Mouse (Mus musculus) ovary, postnatal 14 days (tissue): ENCODE results near the gene Tmem232.
A peak's percentile ranks its signal among the peaks of the same experiment; 100 is the strongest.
"Not testable (repeated sequence)": the region's sequence is repeated elsewhere in the genome, so short reads cannot be mapped to it uniquely, and the experiment has no call there.

Experiments
- DNase-seq: peaks from one replicate; pipeline ENCODE4 v3.0.0; 2022; ENCODE audit warnings: low spot score

Gene Tmem232

DNA sequence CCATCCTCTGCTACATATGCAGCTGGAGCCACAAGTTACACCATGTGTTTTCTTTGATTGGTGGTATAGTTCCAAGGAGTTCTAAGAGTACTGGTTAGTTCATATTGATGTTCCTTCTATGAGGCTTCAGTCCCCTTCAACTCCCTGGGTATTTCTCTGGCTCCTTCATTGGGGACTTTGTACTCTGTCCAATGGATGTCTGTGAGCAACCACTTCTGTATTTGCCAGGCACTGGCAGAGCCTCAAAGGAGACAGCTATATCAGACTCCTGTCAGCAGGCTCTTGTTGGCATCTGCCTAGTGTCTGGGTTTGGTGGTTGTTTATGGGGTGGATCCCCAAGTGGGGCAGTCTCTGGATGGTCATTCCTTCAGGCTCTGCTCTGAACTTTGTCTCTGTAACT lies 8.2 kb downstream of the Tmem232 start:
- DNase-seq, result not testable (repeated sequence)

DNA sequence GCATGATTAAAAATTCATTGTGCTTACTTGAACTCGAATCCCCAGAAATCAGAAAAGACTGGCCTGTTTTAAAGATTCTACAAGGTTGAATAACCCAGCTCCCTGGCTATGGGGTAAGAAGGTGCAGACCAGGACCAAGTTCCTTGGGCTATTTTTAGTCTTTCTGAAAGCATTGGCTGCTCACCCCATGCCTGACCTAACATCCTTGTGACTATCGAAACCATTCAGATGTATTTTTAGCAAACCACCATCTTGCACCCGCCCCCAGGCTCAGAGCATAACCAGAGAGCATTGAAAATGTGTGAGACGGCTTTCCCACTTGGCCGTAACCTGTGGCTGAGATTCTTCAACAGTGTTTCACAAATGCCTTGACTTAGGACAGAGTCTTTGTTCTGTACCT lies 13.1 kb downstream of the Tmem232 start:
- no peak for DNase-seq

DNA sequence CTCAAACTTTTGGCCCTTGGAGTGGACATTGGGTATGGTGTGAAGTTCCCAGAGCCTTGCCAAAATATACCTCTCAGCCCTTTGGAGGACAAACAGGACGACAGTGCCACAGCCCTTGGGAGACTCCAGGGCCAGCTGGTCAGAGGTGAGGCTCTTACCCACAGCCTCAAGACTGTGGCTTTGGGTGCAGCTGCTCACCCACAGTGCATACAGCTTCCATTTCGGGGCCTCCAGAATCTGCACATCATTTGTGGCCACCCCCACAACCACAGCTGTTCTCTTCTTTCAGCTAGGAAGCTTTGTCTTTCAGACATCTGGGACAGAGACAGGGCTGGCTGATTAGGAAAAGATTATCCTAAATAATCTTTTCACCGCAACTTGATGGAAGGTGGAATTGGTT lies 27.1 kb downstream of the Tmem232 start:
- no peak for DNase-seq

DNA sequence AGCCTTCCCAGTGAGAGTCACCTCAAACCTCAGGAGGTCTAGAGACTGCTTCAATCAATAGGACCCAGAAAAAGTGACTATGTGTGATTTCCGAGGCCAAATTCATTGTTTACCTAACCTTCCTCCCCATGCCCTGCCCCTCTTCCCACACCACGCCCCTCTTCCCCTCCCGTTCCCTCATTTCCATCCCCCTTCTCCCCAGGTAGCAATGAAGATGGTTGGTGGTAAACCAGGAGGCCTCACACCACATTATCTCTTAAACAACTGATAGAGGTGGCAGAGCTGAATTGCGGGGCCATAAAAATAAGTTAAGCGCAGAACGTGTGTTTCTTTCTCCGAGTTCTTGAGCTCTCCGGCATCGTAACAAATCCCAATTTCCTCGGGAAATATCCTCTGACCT lies 55.9 kb downstream of the Tmem232 start:
- DNase-seq, result no peak

DNA sequence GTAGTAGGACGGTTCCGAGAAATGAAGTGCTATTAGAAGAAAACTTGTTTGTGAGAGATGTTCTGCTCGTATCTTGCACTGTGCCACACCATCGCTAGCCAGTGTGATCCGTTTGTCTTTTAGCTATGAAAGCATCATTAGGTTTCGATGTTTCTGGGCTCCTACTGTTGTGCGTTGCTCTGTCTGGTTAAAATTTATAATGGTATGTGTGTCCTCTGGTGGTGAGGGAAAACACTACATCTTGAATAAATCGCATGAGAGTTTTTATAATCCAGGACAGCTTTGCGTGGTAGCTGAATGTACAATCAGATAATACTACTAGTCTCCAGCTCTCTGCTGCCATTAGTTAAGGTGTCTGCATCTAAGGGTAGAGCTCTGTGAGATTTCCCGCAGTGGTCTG lies 63.8 kb downstream of the Tmem232 start:
- DNase-seq, result no peak

DNA sequence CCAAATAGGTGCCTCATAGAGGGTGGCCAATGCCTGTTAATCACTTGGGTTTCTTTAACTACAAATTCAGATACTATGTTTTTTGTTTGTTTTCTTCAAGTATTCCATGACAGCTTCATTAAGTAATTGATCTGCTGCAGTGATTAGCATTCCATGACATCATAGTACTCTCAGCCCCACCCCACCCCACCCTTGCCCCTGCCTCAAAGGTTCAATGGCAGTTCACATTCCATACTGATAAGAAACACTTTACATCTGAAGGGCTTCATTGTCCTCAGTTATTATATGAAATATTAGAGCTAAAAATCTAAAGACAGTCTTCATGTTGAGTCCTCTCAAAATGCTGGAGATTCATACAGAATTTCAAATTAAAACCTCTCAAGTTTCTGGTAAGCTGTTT lies 89.8 kb downstream of the Tmem232 start:
- DNase-seq, result no peak

DNA sequence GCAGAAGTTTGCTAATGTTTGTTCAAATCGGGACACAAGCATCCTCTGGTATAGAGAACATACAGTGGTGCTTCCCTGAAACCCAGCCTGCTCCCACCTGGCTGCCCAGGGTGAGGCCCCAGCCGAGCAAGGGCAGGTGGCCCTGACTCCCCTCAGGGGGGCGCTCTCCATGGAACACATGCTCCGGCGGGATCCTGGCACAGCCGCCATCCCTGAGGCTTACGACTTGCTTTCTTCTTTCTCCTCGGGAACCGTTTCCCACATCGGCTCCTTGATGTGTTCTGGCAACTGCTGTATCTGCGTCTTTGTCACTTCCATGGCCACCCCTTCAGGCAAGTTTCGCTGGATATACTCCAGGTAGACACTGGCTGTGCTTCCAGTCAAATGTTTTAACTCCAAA lies 102.7 kb downstream of the Tmem232 start:
- DNase-seq, result not testable (repeated sequence)

DNA sequence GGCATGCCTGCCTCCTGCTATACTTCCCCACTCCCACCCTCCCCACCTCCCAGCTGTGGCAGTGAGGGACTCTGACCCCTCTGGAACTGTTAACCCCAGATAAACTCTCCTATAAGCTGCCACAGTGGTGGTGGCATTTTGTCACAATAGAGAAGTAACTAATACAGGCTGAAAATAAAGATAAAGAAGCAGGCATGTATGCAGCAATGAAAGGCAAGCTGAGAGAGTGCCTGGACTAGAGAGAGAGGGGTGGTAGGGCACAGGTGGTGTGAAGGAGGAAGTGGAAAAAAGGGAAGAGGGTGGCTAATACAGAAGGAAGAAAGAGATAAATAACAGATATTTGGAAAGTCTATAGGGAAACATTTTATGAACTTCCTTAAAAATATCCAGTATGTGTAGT lies 121.5 kb downstream of the Tmem232 start:
- no peak for DNase-seq

DNA sequence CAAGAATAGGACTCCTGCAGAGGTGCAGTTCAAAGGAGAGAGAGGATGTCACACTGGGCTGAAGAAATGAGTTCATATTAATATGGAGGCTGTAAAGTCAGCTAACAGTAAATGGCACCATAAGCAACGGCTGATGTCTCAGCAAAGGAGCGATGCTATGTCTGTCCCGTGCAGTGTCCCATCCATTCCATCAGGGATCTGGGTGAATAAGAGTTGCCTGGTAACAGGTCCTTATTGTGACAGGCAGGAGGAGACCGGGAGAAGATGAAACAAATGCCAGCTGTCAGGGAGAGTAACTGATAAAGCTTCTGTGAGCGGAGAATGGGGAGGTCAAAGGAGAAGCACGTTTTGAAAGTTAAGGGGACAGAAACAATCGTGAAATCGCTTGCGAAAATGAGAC lies 135.3 kb downstream of the Tmem232 start:
- no peak for DNase-seq

DNA sequence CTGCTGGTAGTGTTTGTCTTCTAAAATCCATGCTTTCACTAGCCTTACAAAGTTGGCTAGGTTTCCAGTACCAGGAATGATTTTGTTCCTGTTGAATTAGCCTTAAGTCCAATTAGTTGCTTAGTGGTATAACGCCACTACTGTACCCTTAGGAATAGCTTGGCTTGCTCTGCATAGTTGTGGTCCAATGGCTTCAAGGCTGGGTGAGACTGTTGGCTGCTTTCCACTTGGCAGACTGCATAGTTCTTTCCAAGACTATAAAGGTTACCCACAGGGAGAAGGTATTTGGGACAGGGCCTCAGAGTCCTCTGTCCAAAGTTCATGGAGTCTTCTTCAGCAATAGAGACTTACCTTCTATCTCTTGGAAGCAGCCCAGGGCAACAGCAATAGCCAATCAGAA lies 139.7 kb downstream of the Tmem232 start:
- DNase-seq, result no peak

DNA sequence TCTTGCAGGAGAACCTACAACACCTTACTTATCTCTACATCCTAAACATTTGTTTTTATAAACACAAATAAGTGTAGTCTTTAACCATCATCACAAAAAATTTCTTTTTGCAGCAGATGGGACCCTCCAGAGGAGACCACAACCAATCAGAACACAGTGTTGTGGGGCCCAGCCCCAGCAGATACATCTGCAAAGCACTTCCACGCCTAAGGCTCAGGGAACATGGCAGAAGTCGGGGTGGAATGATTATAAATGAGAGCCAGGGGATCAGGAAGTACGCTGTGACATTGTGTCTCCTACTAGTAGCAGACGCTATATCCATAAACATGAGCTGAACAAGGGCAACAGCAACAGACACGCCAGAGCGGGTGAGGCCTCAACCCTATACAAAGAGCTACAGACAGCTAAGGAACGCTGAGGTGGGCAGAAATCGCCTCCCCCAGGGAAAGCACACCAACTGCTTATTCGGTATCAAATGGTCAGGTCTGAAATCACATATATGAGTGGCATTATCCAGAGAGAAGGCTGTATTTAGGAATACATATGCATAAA lies 156.1 kb downstream of the Tmem232 start:
- no peak for DNase-seq

DNA sequence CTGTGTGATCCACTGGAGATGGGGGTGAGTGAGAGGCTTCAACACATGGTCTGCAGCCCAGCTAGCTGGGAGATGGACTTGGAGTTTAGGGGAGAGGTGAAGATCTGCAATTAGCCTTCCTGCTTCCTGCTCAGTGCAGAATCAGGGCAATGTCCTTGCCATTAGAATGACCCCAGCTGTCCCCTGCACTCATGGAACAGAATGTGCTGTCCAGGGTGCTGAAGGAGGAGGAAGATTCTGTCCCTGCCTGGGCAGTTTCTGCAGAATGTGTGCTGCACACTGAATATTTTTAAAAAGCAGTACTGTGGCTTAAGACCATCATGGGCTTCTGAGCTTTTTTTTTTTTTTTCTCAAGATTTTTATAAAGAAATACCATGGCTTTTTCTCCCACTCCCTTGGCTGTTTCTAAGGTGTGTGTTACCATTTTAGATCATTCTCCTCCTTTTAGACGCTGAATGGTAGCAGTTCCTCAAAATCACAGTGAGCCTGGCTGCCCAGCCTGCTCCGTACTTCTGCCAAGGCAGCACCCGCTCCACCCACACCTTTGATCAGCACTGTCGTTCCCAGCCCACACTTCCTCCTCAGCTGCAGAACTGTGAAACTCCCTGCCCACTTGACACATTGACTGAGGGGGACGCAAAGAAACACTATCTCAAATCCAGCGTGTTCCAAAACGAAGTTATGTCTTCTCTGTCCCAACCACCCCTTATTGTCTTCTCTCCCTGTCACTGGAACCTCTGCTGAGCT lies 170.4 kb downstream of the Tmem232 start:
- peak; percentile 20 for DNase-seq

DNA sequence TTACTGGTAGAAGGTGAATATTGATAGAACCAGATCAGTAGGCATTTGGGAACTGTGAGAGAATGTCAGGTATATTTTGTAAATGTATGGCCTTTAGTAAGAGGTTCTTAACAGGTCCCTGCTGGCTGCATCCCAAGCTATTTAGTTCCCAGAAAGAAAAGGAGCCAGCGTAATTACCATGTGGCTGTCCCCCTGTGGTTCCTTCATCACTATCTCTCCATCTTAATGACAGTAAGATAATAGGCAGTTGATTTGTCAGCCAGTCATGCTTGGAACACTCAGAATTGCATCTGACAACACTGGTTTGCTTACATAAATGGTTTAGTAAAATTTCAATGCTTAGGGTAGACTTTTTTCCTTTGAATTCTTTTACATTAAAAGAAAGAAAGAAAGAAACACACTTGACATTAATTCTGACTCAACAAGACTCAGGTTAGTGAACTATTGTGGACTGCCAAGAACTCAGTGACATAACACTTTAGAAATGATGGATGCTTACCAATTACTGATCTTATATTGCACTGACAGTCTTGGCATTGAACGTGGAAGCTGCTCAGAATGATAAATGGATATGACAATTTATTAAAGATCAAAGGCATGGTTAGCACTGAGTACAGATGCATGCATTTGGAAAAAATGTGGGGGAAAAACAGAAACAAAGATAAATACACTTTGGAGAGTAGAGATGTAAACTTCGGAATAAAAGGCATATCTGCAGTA lies 174.9 kb downstream of the Tmem232 start:
- no peak for DNase-seq

DNA sequence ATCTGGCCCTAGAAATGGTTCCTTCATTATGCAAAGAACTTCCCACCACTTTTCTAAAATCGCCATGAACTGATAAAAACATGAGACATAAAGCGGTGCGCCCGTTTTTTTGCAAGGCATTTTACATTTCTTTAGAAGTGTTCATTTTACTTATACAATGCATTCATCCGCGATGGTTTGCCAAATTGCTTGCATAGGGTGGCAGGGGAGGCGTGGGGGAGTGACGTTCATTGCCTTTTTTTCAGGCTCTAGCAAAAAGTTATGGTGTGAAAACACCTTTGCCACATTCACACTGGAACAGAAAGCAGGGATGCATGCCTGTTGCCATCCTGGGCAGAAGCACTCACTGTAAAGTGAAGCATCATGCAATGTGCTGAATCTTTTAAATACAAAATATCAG lies 188.7 kb downstream of the Tmem232 start:
- DNase-seq, result no peak

DNA sequence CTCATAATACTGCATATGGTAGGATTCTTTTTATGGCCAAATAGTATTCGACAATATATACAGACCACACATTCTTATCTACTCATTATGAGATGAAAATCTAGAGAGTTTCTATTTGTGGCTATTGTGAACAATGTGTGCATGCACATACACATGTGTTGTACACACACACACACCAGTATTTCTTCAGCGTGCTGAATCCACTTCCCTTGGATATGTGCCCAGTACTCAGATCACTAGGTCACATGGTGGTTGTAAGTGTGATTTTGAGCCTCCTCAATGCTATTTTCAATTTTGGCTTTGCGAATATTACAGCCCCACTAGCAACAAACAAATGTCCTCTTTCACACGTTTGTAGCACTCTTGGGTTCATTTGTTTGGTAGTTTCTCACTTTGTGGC lies 200.6 kb downstream of the Tmem232 start:
- DNase-seq, result no peak

DNA sequence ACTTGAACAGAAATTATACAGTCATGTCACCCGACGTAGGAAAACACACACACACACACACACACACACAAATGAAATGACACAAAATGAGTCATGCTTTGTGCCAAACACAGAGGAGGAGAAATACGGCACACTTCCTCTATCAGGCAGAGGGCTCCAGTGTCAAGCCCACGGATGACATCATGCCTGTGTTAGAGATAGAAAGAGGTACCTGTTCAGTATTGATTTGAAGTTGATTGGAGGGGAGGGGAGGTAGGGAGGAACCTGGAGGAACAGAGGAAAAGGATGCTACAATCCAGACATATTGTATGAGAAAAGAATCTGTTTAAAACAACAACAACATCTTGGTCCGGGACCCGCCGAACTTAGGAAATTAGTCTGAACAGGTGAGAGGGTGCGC lies 209.8 kb downstream of the Tmem232 start:
- no peak for DNase-seq

DNA sequence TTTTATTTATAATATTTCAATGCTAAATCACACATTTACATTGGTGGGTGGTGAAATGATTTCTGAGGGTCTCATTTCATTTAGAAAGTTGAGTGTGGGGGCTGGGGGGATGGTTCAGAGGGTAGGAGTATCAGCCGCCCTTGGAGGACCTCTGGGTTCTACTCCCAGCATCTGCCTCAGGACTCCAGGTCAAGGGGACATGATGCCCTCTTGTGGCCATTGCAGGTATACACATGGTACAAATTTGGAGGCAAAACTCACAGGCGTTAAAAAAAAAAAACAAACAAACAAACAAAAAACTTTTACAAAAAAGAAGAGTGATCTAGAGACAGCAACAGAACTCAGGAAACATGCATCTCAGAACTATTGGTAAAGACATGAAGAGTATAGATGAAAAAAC lies 215.3 kb downstream of the Tmem232 start:
- DNase-seq, result peak; percentile 22

DNA sequence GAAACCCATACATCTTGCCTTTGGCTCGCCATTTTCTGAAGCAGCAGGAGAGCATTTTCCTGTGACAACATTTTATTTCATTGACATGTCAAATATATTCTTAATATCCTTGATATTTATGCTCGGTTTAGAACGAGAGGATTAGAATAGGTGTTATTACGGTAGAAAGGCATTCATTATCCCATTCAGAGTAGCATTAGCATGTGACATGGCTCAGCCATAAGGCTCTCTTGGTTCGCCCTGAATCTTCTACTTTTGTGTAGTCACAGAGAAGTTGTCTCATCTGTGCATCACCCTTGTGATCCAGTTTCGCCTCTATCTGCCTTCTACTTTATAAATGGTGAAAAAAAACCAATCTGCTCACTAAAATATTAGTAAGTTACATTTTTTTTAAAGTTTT lies 220.0 kb downstream of the Tmem232 start:
- DNase-seq, result no peak

DNA sequence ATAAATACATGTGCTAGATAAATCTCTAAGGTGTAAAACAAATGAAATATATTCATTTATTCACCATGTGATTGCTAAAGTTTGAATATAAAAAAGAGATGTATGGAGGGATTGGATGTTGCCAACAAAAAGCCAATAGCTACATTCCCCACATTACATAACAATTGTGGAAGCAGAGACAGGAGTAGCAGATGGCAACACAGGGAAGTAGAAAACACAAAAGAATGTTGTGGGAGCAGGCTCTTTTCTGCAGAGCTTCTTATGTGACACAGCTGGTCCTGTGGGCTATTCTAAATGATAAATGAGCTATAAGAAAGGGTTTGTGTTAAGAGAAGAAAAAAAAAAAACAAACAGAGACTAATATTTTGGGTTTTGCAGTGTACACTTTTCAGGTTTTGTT lies 240.6 kb downstream of the Tmem232 start:
- DNase-seq, result no peak

DNA sequence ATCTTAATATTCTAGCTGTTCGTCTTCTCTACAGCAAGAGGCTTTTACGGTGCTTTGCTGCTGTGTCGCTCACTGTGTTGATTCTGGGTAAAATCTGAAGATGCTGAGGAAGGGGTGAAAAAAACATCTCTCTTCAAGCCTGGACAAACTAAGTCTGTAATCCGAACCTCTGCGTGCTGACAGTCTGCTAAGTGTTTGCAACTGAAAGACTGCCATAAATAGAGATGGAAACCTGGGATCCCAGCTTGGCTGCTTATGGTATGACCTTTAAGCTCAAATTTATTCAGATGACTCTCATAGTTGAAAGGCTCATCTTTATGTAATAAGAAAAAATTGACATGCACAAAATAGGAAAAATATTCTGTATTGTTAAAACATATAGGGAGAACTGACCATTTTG lies 242.8 kb downstream of the Tmem232 start:
- DNase-seq, result no peak

DNA sequence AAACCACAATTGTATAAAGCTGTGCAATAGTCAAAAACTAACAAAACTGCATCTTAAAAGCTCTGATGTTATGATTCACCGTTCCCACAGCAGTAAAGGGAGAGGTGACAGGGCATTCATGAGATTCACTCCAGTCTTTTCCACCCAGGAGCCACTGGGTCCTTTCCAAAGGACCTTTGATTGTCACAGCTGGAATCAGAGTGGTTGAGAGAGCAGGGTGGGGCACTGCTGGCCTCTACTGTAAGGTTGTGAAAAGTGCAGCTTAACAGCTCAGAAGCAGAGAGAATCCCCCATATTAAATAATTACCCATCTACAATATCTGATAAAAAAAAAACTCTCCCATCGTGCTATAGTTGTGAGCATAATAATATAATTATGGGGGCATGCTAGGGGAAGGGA lies 288.4 kb downstream of the Tmem232 start:
- DNase-seq, result peak; percentile 20

DNA sequence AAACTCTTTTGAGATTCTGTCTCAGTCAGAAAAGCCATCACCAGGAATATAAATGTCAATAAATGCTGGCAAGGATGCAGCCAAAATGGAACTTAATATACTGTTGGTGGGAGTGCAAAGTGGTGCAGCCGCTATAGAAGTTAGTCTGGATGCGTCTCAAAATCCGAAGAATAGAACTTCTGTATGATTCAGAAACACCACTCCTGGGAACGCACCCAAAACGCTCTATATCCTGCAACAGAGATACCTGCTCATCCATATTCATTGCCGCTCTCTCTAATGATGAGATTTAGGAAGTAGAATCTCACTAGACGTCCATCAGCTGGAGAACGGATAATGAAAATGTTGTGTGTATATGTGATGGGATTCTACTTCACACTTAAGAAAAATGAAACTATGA lies 290.3 kb downstream of the Tmem232 start:
- no peak for DNase-seq

DNA sequence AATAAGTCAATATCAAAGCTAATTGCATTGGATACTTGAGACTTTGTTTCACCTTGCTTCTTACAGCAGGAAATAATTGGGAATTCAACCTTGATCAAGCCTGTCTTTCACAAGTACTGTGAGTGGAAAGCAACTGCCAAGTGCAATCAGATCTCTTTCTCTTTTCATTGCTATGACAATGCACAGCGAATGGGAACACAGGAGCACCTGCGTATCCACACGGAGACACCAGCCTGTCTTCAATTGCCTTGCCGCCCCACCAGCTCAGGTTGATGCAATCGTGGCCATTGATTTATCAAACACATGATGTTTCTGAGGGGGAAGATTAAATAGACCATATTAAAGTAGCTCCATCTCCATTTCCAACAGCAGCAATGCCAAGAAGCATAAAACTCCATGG lies 296.9 kb downstream of the Tmem232 start:
- no peak for DNase-seq
